Mouse (Mus musculus) megakaryocyte, embryonic 14.5 days (primary cell): ENCODE results near the gene Tmem238.

Source experiments
- FLI1 ChIP-seq: IDR thresholded peaks from 2 replicates; pipeline ENCODE4 v1.6.1; 2012; ENCODE audit warnings: low read length, inconsistent platforms, mixed read lengths
- GATA1 ChIP-seq: IDR thresholded peaks from 3 replicates; pipeline ENCODE4 v1.6.1; 2012; ENCODE audit warnings: mixed read lengths, low read length, inconsistent platforms, borderline replicate concordance

DNA sequence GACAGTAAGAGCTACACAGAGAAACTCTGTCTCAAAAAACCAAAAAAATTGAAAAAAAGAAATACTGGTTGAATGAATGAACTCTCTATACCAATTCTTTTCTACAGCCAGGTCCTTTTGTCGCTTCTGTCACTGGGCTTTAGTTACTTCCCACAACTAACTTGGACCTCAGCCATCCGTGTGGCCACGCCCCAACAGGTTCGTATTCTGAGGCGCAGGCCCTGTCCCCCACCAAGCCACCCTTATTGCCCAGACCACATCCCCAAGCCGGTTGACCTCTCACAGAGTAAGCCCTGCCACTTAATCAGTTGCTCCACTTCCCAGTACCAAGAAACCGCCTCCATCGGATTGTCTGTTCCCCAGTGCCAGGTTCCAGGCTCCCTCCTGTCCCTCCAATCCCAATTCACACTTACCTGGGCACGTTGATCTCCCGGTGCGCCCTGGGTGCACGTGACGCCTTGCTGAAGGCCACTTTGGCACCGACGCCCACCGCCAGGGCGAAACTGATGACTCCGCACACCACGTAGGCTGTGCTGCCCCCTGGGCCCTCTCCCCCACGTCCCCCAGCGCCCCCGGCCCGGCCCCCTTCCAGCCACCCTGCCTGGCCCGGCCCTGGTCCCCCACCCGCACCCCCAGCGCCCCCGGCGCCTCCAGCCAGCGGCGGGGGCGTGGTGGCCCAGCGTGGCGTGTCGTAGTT, 46.3 kb upstream of the Tmem238 start:
- TF ChIP-seq GATA1 (no peak), FLI1 (no peak)
